28 mouse cellular contexts compared by ENCODE assay signal in genomic region chr1:191019803-191020202, GRCm38 (mm10). TPM values are rescaled to one million over a fixed set of nuclear protein-coding genes. Genes with fewer than 3 reads are reported as not detected.
"Had no signal": no experiment of that assay in that cellular context is flagged by ENCODE, and none has a peak within 500 bp of the region (broad histone marks: within the 10 kb centered on the region; RNA-seq: fewer than 3 reads in every experiment).

No protein-coding gene starts in this region.

- H3K27ac ChIP-seq: liver, embryonic 13.5 days had no signal

- DNase-seq: kidney, adult 18-20 months; kidney, postnatal 14 days; liver, embryonic 13.5 days; lung, adult 2 months; lung, postnatal 14 days; lung, postnatal 4 days; midbrain, embryonic 14.5 days had no signal

- H3K27me3 ChIP-seq: liver, embryonic 13.5 days had no signal

- H3K4me3 ChIP-seq: liver, embryonic 13.5 days had no signal

RNA-seq across cellular contexts. Expression of gene Spata45, which starts 16.6 kb away (rescaled TPM):
- total RNA-seq: layer of hippocampus, adult 8-10 months; layer of hippocampus, postnatal 14 days; left cerebral cortex, adult 18-20 months; left cerebral cortex, postnatal 14 days; liver, adult 2 months; megakaryocyte progenitor cell, adult 5-6 weeks; megakaryocyte-erythroid progenitor cell, adult 5-6 weeks; midbrain, postnatal 0 days had no signal
- polyA plus RNA-seq: intestine, embryonic 16.5 days; kidney, embryonic 16.5 days; large intestine, adult 2 months; limb, embryonic 11.5 days; limb, embryonic 14.5 days; liver, adult 2 months; liver, embryonic 13.5 days; liver, embryonic 16.5 days; lung, adult 2 months; lung, embryonic 16.5 days; midbrain, embryonic 11.5 days; midbrain, embryonic 14.5 days; midbrain, postnatal 0 days; neural tube, embryonic 11.5 days; neural tube, embryonic 14.5 days; small intestine, adult 2 months; spleen, adult 2 months; stomach, embryonic 16.5 days had no signal

RNA-seq across cellular contexts. Expression of gene Vash2, which starts 40.7 kb away (rescaled TPM):
- total RNA-seq: megakaryocyte-erythroid progenitor cell, adult 5-6 weeks had no signal
- polyA plus RNA-seq: liver, adult 2 months had no signal
